Mouse (Mus musculus) hindbrain, embryonic 11.5 days (tissue): ENCODE measurements at regions not wholly inside any gene's neighbourhood (a gene's known extent, or its start where the extent isn't known, plus 50 kb on each side); places are given as distances from the start of the nearest gene placed in this dataset.
"Not testable (repeated sequence)": the region's sequence is repeated elsewhere in the genome, so short reads cannot be mapped to it uniquely, and the experiment has no call there.

Experiments
- ATAC-seq: fragments of 200-750 bp; cut with Nextera tagmentation; 2 replicates; pipeline ENCODE4 v1.8.0; 2017; ENCODE audit warnings: mild to moderate bottlenecking, moderate TSS enrichment, moderate library complexity; ENCODE audit not compliant: low FRiP score
- DNase-seq: peaks from one replicate; pipeline ENCODE4 v3.0.0-alpha.2; 2015; ENCODE audit warnings: low spot score
- H3K27ac ChIP-seq: fragments of 300-500 bp; sonication (generic); 2 replicates; pipeline ENCODE4 v1.5.1; 2014; ENCODE audit warnings: mild to moderate bottlenecking, low read depth, low read length
- H3K27me3 ChIP-seq: fragments of 300-500 bp; sonication (generic); 2 replicates; pipeline ENCODE4 v1.6.1; 2014; ENCODE audit warnings: mild to moderate bottlenecking, low read length, moderate library complexity, mixed read lengths; ENCODE audit not compliant: control insufficient read depth, insufficient read depth
- H3K36me3 ChIP-seq: fragments of 300-500 bp; sonication (generic); 2 replicates; pipeline ENCODE4 v1.6.1; 2014; ENCODE audit warnings: mild to moderate bottlenecking, low read length, moderate library complexity, mixed read lengths; ENCODE audit not compliant: control insufficient read depth, insufficient read depth
- H3K4me1 ChIP-seq: fragments of 300-500 bp; sonication (generic); replicated peaks from 2 replicates; pipeline ENCODE4 v1.6.1; 2014; ENCODE audit warnings: low read length, mixed read lengths; ENCODE audit not compliant: control insufficient read depth, insufficient read depth
- H3K4me2 ChIP-seq: fragments of 300-500 bp; sonication (generic); replicated peaks from 2 replicates; pipeline ENCODE4 v1.6.1; 2014; ENCODE audit warnings: mild to moderate bottlenecking, low read depth, low read length
- H3K4me3 ChIP-seq: fragments of 300-500 bp; sonication (generic); 2 replicates; pipeline ENCODE4 v1.5.1; 2014; ENCODE audit warnings: low read depth, low read length
- H3K9ac ChIP-seq: fragments of 300-500 bp; sonication (generic); 2 replicates; pipeline ENCODE4 v1.6.1; 2014; ENCODE audit warnings: low read depth, low read length
- H3K9me3 ChIP-seq: fragments of 300-500 bp; sonication (generic); 2 replicates; pipeline ENCODE4 v1.6.1; 2016; ENCODE audit warnings: low read length; ENCODE audit not compliant: control insufficient read depth
- WGBS: fragments of 180-500 bp; shearing (Covaris S2); extraction: QIAGEN DNeasy Blood & Tissue Kit; methylation state at CpG from one replicate; pipeline ENCODE4 v1.1.7; 2014; 5-methylcytosine and 5-hydroxymethylcytosine counted together

DNA sequence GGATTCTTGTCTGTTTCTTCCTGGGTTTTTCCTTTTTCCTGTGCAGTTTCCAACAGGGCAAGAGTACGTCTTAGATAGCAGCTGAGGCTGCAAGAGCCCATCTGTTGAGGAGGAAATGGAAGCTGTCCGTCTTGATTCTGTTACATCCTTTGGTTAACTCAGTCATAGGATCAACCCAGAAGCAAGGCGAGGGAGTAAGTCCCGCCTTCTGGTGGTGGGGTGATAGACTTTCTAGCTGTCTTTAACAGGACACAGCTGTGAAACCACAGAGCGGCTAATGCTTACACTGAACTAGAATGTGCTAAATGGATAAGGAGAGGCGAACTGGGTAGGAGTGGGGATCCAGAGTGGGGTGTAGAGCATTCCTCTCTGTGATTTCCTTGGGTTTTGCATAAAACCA is 79.9 kb upstream of the 1110032F04Rik start:
- WGBS = 83% methylated on average over 6 of the region's 6 CpGs
- H3K4me1 ChIP-seq = no peaks in the 10 kb centered on the region
- ATAC-seq (no peak), DNase-seq (no peak)
- no peaks in the 10 kb centered on the region for H3K27me3 ChIP-seq
- H3K4me2 ChIP-seq = no peak overlapping the region
- H3K36me3 ChIP-seq = no peaks in the 10 kb centered on the region
- H3K27ac ChIP-seq = no peak overlapping the region
- no peak overlapping the region for H3K9ac ChIP-seq
- no peak overlapping the region for H3K4me3 ChIP-seq
- no peaks in the 10 kb centered on the region for H3K9me3 ChIP-seq

DNA sequence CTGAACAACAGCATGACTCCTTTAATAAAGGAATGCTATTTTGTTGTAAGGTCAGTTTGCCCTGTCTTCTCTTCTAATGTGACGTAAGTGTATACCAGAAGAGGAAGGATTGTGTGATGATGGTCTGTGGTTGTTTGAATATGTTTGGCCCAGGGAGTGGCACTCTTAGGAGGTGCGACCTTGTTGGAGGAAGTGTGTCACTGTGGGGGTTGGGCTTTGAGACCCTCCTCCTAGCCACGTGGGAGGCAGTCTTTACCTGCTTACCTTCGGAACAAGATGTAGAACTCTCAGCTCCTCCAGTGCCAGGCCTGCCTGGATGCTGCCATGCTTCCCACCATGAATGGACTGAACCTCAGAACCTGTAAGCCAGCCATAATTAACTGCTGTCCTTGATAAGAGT is 78.9 kb upstream of the 1110032F04Rik start:
- Histone ChIP-seq H3K27ac (no peak overlapping the region), H3K27me3 (no peaks in the 10 kb centered on the region), H3K4me2 (no peak overlapping the region), H3K36me3 (no peaks in the 10 kb centered on the region), H3K4me3 (no peak overlapping the region), H3K4me1 (no peaks in the 10 kb centered on the region), H3K9ac (no peak overlapping the region), H3K9me3 (no peaks in the 10 kb centered on the region)
- no peak for ATAC-seq
- DNase-seq = no peak
- WGBS = 86% methylated on average over 4 of the region's 4 CpGs

DNA sequence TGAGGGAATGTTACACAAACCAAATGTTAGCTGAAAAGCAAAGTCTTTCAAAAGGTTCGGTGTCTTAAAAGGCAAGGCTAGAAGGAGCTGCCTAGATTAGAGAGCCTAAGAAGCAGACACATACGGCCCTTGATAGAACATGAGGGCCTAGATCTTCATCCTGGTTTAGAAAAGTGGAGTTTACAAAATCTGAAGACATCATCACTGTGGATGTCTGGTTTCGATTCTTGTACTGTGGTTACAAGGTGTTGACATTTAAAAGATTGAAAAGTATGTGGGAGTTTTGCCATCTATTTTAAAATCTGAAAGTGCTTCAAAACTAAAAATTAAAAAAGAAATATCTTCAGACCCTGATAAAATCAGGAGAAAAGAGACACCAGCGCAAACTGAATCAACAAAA is 76.5 kb upstream of the 1110032F04Rik start:
- no peak overlapping the region for H3K4me2 ChIP-seq

DNA sequence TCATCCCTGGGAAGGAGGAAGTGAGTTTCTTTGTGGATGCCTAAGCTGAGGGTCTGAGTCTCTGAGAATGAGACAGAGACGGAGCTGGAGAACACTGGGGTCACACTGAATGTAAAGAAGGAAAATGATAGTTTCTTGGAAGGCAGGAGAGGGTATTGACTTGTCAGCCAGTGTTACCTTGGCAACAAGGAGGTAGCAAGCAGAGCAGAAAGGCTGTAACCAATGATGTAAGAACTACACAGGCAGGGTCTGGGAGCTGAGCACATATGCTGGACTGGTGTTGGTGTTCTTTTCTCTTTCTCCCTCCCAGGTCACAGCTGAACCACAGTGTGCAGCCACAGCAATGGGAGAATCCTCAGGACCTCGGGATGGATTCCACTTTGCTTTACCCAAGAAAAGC is 75.5 kb upstream of the 1110032F04Rik start:
- Histone ChIP-seq H3K9ac (no peak overlapping the region), H3K36me3 (no peaks in the 10 kb centered on the region), H3K9me3 (no peaks in the 10 kb centered on the region), H3K4me2 (no peak overlapping the region), H3K27ac (no peak overlapping the region), H3K4me3 (no peak overlapping the region), H3K4me1 (no peaks in the 10 kb centered on the region), H3K27me3 (no peaks in the 10 kb centered on the region)
- DNase-seq = peak; percentile 23
- whole genome bisulfite sequencing = 51% methylated on average over 2 of the region's 2 CpGs
- ATAC-seq = 0 out of 2 replicates have a peak, but pooled peaks have one; percentile 47

More for the DNA sequence above, 76.5 kb upstream of the 1110032F04Rik start:
- Histone ChIP-seq H3K9ac (no peak overlapping the region), H3K27ac (no peak overlapping the region), H3K36me3 (no peaks in the 10 kb centered on the region), H3K4me1 (no peaks in the 10 kb centered on the region), H3K9me3 (no peaks in the 10 kb centered on the region), H3K27me3 (no peaks in the 10 kb centered on the region), H3K4me3 (no peak overlapping the region)
- DNase-seq (no peak), ATAC-seq (no peak)
- whole genome bisulfite sequencing = 92% methylated on average over 4 of the region's 4 CpGs

DNA sequence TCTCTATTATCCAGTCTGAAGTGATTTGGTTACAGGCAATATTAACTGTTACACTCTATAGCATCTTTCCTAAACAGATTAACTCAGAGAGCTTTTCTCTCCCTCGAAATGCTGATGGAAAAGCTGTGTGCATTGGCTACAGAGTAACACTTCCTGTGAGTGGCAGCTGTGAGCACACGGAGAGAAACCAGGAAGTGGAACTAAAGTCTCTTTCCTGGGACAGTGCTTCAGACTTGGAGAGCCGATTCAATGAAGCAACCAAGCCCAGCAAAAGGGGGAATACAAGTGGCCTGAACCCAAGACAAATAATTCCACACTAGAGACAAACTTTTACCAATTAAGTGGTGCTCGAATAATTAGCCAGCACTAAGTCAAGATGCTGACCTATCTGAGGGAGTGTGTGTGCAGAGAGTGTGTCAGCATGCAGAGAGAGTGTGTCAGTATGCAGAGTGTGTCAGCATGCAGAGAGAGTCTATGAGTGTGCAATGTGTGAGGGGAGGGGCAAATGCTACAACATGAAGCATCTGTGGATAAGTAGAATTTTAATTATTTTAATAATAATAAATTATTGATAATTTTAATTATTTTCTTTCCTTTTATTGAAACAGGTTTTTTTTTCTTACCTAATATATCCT is 74.9 kb upstream of the 1110032F04Rik start:
- no peak for DNase-seq
- Histone ChIP-seq H3K4me1 (no peaks in the 10 kb centered on the region), H3K27me3 (no peaks in the 10 kb centered on the region), H3K4me3 (no peak overlapping the region), H3K27ac (no peak overlapping the region), H3K36me3 (no peaks in the 10 kb centered on the region), H3K4me2 (no peak overlapping the region), H3K9ac (no peak overlapping the region), H3K9me3 (no peaks in the 10 kb centered on the region)
- WGBS = 64% methylated on average over 4 of the region's 4 CpGs
- no peak for ATAC-seq

DNA sequence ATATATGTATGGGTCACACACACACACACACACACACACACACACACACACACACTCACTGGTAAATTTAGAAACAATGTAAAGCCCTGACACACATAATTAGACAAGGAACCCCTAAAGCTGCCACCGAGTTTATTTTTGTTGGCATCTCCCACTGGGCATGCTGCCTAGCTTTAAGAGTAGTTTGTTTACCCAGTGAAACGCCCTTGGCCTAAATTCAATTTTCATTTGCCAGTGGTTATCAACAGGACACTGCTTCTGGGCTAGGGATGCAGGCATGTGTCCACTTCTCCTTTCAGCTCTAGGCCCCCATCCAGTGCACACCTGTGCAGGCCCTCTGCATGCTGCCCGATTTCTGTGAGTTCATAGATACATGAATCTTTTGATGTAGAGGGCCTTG is 73.7 kb upstream of the 1110032F04Rik start:
- no peak overlapping the region for H3K9ac ChIP-seq
- no peaks in the 10 kb centered on the region for H3K36me3 ChIP-seq
- no peaks in the 10 kb centered on the region for H3K27me3 ChIP-seq
- WGBS = 80% methylated on average over 3 of the region's 3 CpGs
- DNase-seq (no peak), ATAC-seq (no peak)
- H3K27ac ChIP-seq = no peak overlapping the region
- H3K4me1 ChIP-seq = no peaks in the 10 kb centered on the region
- H3K9me3 ChIP-seq = no peaks in the 10 kb centered on the region
- H3K4me3 ChIP-seq = no peak overlapping the region
- H3K4me2 ChIP-seq = no peak overlapping the region

DNA sequence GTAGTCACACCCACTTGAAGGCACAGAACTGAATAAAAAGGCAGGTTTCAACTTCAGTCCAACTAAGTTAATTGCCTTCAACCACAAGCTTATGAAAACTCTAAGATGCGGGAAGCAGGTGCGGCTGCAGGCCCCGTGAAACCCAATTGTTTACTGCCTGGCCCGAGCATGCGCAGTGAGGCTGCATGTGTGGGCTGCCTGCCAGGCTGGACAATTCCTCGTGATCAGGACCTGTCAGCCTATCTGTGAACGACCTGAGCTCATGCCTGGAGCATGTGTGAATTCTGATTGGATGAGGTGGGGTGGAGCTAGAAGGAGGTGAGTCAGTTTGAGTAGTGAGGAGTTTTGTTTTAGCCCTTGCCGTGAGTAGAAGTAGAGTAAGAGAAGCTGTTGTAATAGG is 71.0 kb upstream of the 1110032F04Rik start:
- ATAC-seq, H3K4me3 ChIP-seq, H3K4me2 ChIP-seq, H3K4me1 ChIP-seq, DNase-seq, H3K36me3 ChIP-seq, H3K9me3 ChIP-seq, H3K9ac ChIP-seq, H3K27me3 ChIP-seq, H3K27ac ChIP-seq: not testable (repeated sequence)
- 84% methylated on average over 8 of the region's 8 CpGs for WGBS

DNA sequence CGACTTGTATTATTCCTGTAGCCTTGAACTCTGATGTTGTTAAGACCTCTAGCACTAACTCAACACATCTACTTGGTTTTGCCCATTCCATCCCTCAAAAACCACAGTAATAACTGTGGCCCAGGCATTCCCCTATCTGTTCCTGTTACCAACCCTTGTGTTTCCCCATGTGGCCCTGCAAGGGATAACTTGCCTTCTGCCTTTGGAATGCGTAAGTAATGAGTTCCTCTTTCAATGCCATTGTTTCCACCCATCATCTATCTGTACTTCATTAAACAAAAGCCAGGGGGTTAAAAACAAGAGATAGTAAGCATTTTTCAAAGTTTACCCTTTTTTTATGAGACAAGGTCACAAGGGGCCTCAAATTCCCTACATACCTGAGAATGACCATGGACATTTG is 60.5 kb upstream of the 1110032F04Rik start:
- H3K9me3 ChIP-seq = no peaks in the 10 kb centered on the region
- WGBS = 85% methylated on average over 2 of the region's 2 CpGs
- ATAC-seq (no peak), DNase-seq (no peak)
- H3K36me3 ChIP-seq = no peaks in the 10 kb centered on the region
- H3K4me1 ChIP-seq = no peaks in the 10 kb centered on the region
- H3K4me2 ChIP-seq = no peak overlapping the region
- no peak overlapping the region for H3K4me3 ChIP-seq
- H3K27ac ChIP-seq = no peak overlapping the region
- no peak overlapping the region for H3K9ac ChIP-seq
- H3K27me3 ChIP-seq = no peaks in the 10 kb centered on the region

DNA sequence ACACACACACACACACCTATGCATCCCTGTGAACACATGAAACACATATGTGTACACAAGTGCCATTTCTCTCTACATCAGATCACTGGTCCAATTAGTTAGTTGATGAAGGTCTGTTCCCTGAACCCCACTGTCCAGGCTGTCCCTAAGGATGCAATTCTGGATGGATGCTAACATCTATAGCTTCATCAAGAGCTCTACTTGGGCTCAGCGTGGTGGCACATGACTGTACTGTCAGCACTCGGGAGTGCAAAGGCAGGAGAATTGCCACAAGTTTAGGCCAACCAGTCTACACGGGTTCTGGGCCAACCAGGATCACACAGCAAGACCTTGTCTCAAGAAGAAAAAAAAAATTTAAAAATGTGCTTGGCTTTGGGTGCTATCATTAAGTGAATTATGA is 55.9 kb upstream of the 1110032F04Rik start:
- H3K9ac ChIP-seq = no peak overlapping the region
- H3K4me1 ChIP-seq = no peaks in the 10 kb centered on the region
- DNase-seq = no peak

More for the DNA sequence above, 55.9 kb upstream of the 1110032F04Rik start:
- no peak overlapping the region for H3K27ac ChIP-seq
- no peak overlapping the region for H3K4me2 ChIP-seq
- no peaks in the 10 kb centered on the region for H3K36me3 ChIP-seq
- WGBS = 90% methylated on average over 3 of the region's 3 CpGs
- H3K9me3 ChIP-seq = no peaks in the 10 kb centered on the region
- H3K27me3 ChIP-seq = no peaks in the 10 kb centered on the region
- no peak overlapping the region for H3K4me3 ChIP-seq
- ATAC-seq = no peak
